8 mouse cellular contexts compared by ENCODE assay signal in the genomic region with DNA sequence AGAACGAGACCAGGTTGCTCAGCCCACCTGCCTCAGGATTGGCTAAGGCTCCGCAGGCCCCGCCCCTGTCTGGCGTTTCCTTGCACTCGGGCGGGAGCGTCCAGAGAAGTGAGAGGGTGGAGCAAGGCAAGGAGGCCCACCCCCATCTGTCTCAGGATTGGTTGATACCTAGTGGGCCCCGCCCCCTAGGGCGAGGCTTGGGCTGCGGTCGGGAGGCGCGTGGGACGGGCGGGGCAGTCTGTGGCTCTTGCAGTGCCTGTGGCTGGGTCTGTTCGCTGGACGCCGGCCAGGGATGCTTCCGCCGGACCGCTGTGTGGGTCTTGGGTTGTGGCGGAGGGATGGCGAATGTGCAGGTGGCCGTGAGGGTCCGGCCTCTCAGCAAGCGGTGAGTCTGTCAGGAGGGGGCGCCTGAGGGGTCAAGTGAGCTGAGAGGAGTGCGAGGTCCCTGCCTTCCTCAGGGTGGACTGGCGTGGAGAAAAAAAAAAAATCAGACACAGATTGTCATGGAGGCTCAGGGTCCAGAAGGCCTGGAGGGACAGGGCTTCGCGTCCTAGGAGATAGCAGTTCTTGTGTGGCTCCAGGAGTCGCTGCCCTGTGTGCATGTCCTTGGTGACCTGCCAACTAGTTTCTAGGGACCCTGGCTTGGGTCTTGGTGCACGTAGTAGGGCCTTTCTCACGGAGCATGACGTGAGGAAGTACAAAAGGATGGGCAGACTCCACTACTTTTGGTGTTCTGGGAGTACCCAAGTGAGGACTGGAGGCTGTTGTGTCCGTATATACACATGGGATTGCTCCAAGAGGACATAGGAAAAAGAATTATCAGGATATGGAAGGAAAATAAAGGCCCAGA. TPM values are rescaled to one million over a fixed set of nuclear protein-coding genes. Genes with fewer than 3 reads are reported as not detected.
DNase-seq lines count a peak whose midpoint lies in the region; ATAC-seq lines count a peak whose summit lies in the region.

TSS of gene Stard9 (plus strand) at position 236 of the 850 bp plus-strand sequence.

- intact Hi-C loops in gastrocnemius, postnatal 14 days (cut with DNase I; ENCODE audit: low total_unique reads): no loop called here
- intact Hi-C loops in left cerebral cortex, postnatal 10 days (cut with DNase I): loop anchor here (5.0 kb wide), 1 partner anchor 38 kb away; no protein-coding TSS in a partner anchor

- DNase-seq in adrenal gland, adult (ENCODE audit: inconsistent age in 2 of 2, low spot score in 1 of 2): peak; percentile 99
- DNase-seq in embryo, embryonic 10.5 days (ENCODE audit: low spot score): peak; percentile 100
- DNase-seq in gastrocnemius, postnatal 14 days: peak; percentile 99
- peak; percentile 96 to 100 for DNase-seq in left cerebral cortex, postnatal 10 days (ENCODE audit: extremely low spot score in 1 of 2, low spot score in 2 of 2)
- DNase-seq in right cerebral cortex, postnatal 25 days: peak; percentile 98
- DNase-seq in urinary bladder, postnatal 4 days (ENCODE audit: low spot score in 2 of 2): peak; percentile 97 to 98

- ATAC-seq in inflammation-experienced regulatory T-cells, adult 6 months: peak; percentile 100
- peak; percentile 99 for ATAC-seq in megakaryocyte-erythroid progenitor cell, adult 5-6 weeks (replicated peaks; ENCODE audit: low FRiP score, low TSS enrichment, poor library complexity, severe bottlenecking)

RNA-seq across cellular contexts. Expression of gene Stard9, which starts in this region (rescaled TPM):
- 1 to 10 TPM; 8.5 to 8.6 TPM for total RNA-seq in gastrocnemius, postnatal 14 days (2021)
- 1 to 10 TPM in 1 of 3 experiments, under 1 TPM in 2; 0.44 to 1.2 (median 0.78) TPM for polyA plus RNA-seq in inflammation-experienced regulatory T-cells, adult 6 months (2017; shearing (Covaris generic))
- 10 to 100 TPM in 1 of 2 experiments, 1 to 10 TPM in 1; 9.7 to 10.6 TPM for total RNA-seq in left cerebral cortex, postnatal 10 days (2021)
- total RNA-seq in megakaryocyte-erythroid progenitor cell, adult 5-6 weeks (2014; fragmentation: Nextera tagmentation): 0.07 and 0.59 TPM in 2 replicates
- 0.19 and 0.61 TPM in 2 replicates for total RNA-seq in megakaryocyte-erythroid progenitor cell, adult 5-6 weeks (2017)

Comparison
In these comparisons a context has a peak if more than half of its experiments do, and no peak if none do; other contexts are left out.
1. Peak in every context shown above with its lines: DNase-seq and ATAC-seq.
2. RNA of gene Stard9 (total RNA-seq): 9.7 to 10.6 TPM in left cerebral cortex, postnatal 10 days and 8.5 to 8.6 TPM in gastrocnemius, postnatal 14 days; 0.07 to 0.61 TPM in megakaryocyte-erythroid progenitor cell, adult 5-6 weeks; every median in the first group is over 4 times any median in the second.
3. Peak in ATAC-seq in megakaryocyte-erythroid progenitor cell, adult 5-6 weeks; RNA of the gene not detected or under 1 TPM.